Comparison of ENCODE assay signal across 20 mouse cellular contexts in the genomic region with DNA sequence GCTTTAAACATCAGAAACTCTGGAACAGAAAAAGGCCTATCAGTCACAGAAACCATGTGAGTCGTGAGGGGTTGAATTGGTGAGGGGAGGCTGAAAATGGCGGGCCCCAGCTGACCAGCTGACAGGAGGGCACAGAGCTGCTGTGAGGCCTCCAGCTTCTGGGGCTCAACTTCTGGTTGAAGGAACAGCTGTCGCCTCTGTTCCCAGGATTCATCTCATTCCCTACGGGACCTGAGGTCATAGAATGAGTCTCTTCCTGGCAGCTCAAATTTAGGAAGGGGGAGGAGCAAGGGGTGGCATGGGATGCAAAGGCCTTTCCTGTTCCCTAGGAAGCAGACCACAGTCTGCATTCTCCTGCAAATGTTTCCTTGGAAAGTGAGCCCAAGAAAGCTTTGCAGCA. TPM values are rescaled to one million over a fixed set of nuclear protein-coding genes. Genes with fewer than 3 reads are reported as not detected.
DNase-seq lines count a peak whose midpoint lies in the region; ATAC-seq and TF ChIP-seq lines count a peak whose summit lies in the region.
"Had no signal": no experiment of that assay in that cellular context is flagged by ENCODE, and none has a peak within 500 bp of the region (broad histone marks: within the 10 kb centered on the region; RNA-seq: fewer than 3 reads in every experiment).

No protein-coding gene starts in this region.

- no peak; the same call in 1 of the 2 replicates for ATAC-seq in lung, embryonic 14.5 days (ENCODE audit: insufficient read depth)
- ATAC-seq: forebrain, embryonic 16.5 days had no signal

- no peak overlapping the region for H3K9ac ChIP-seq in lung, embryonic 14.5 days
- H3K9ac ChIP-seq: embryonic facial prominence, embryonic 12.5 days; forebrain, embryonic 12.5 days; hindbrain, embryonic 14.5 days had no signal

- intact Hi-C loops in left cerebral cortex, postnatal 14 days (cut with DNase I): no loop called here

- H3K27me3 ChIP-seq in lung, embryonic 14.5 days (ENCODE audit: insufficient read depth, low read length): no peaks in the 10 kb centered on the region
- H3K27me3 ChIP-seq in C2C12 (ENCODE audit: control insufficient read depth, insufficient read depth, insufficient read length): no peaks in the 10 kb centered on the region
- H3K27me3 ChIP-seq: embryonic facial prominence, embryonic 12.5 days had no signal

- no peaks in the 10 kb centered on the region for H3K79me3 ChIP-seq in C2C12 (ENCODE audit: low read depth)

- no peak overlapping the region for H3K27ac ChIP-seq in lung, embryonic 14.5 days (ENCODE audit: low read depth)
- H3K27ac ChIP-seq: embryonic facial prominence, embryonic 12.5 days; forebrain, embryonic 12.5 days; hindbrain, embryonic 10.5 days; hindbrain, embryonic 14.5 days had no signal

- H3K36me3 ChIP-seq in lung, embryonic 14.5 days (ENCODE audit: insufficient read depth): no peaks in the 10 kb centered on the region
- H3K36me3 ChIP-seq in C2C12 (ENCODE audit: control insufficient read depth, insufficient read depth): no peaks in the 10 kb centered on the region
- H3K36me3 ChIP-seq: embryonic facial prominence, embryonic 12.5 days; forebrain, embryonic 12.5 days; hindbrain, embryonic 10.5 days had no signal

- no peak overlapping the region for H3ac ChIP-seq in C2C12 (ENCODE audit: control insufficient read depth, insufficient read length, low read depth)

- no peak overlapping the region for H3K4me3 ChIP-seq in lung, embryonic 14.5 days (ENCODE audit: low read depth, low read length)
- no peak overlapping the region for H3K4me3 ChIP-seq in C2C12 (ENCODE audit: insufficient read depth, poor library complexity, severe bottlenecking)
- H3K4me3 ChIP-seq: embryonic facial prominence, embryonic 12.5 days; forebrain, embryonic 12.5 days; hindbrain, embryonic 10.5 days had no signal

- peak; percentile 36 for DNase-seq in heart, postnatal 4 days
- no peak for DNase-seq in heart, adult 8-10 months (ENCODE audit: low spot score)
- DNase-seq in lung, embryonic 14.5 days: peak; percentile 17
- no peak for DNase-seq in lung, postnatal 4 days
- DNase-seq in left cerebral cortex, postnatal 14 days (ENCODE audit: low spot score in 2 of 2): no peak
- DNase-seq: adrenal gland, postnatal 10 days; B cell, adult 2 months; cerebellum, adult 11 months; cerebellum, adult 8-10 months; cerebellum, postnatal 14 days; embryo, embryonic 11 days; gastrocnemius, postnatal 10 days had no signal

- WGBS in lung, embryonic 14.5 days: 49% methylated on average over 4 of the region's 4 CpGs

- TF ChIP-seq CTCF in lung, embryonic 14.5 days (IDR thresholded peaks at IDR 0.05; ENCODE audit: low read depth): no peak
- TF ChIP-seq CTCF in C2C12 (IDR thresholded peaks at IDR 0.05; ENCODE audit: control insufficient read depth, insufficient read depth, insufficient read length): no peak

- no peaks in the 10 kb centered on the region for H3K4me1 ChIP-seq in lung, embryonic 14.5 days (ENCODE audit: insufficient read depth)
- H3K4me1 ChIP-seq: forebrain, embryonic 12.5 days; hindbrain, embryonic 10.5 days had no signal

- no peaks in the 10 kb centered on the region for H3K79me2 ChIP-seq in C2C12 (ENCODE audit: control insufficient read depth, insufficient read depth)

- H3K9me3 ChIP-seq in lung, embryonic 14.5 days (ENCODE audit: low read depth, low read length): no peaks in the 10 kb centered on the region
- H3K9me3 ChIP-seq: embryonic facial prominence, embryonic 12.5 days; forebrain, embryonic 12.5 days; hindbrain, embryonic 10.5 days had no signal

- H3K4me2 ChIP-seq in lung, embryonic 14.5 days: no peak overlapping the region
- H3K4me2 ChIP-seq: embryonic facial prominence, embryonic 12.5 days; forebrain, embryonic 12.5 days; hindbrain, embryonic 14.5 days had no signal

TF ChIP-seq in C2C12, 6 proteins besides CTCF, POLR2A, EP300 and RAD21:
- TF ChIP-seq USF1 (IDR thresholded peaks at IDR 0.05; ENCODE audit: low read depth): no peak
- TF ChIP-seq CEBPB (IDR thresholded peaks at IDR 0.05; ENCODE audit: low read depth): no peak
- no peak for TF ChIP-seq MYOG (IDR thresholded peaks at IDR 0.05; ENCODE audit: control insufficient read depth, extremely low read depth, insufficient read length)
- no peak for TF ChIP-seq FOSL1 (IDR thresholded peaks at IDR 0.05; ENCODE audit: insufficient read depth, low read length, poor library complexity, severe bottlenecking)
- peak; percentile 84 for TF ChIP-seq MYOD1 (IDR thresholded peaks at IDR 0.05; ENCODE audit: control insufficient read depth, insufficient read length, low read depth)
- peak; percentile 25 for TF ChIP-seq MAX (IDR thresholded peaks at IDR 0.05)

RNA-seq across cellular contexts. Expression of gene Itpripl2, which starts 12.1 kb away (rescaled TPM):
- total RNA-seq in heart, postnatal 4 days (2021): 10 to 100 TPM; 46.5 to 46.6 TPM
- 10 to 100 TPM; 15.0 to 23.1 (median 19.3) TPM for total RNA-seq in heart, adult 8-10 months (2022)
- polyA plus RNA-seq in lung, embryonic 14.5 days (2014; fragmentation: Nextera tagmentation; extraction: Ambion mirVana): 4.0 and 4.1 TPM in 2 replicates
- 23.0 TPM for polyA plus RNA-seq in C2C12 (2012; fragmentation: generic; extraction: Trizol)
- 1 to 10 TPM; 4.0 to 4.3 TPM for total RNA-seq in left cerebral cortex, postnatal 14 days (2021)

RNA-seq across cellular contexts. Expression of gene Coq7, which starts 29.3 kb away (rescaled TPM):
- total RNA-seq in heart, postnatal 4 days (2021): 100 to 1,000 TPM in 1 of 2 experiments, 10 to 100 TPM in 1; 99.7 to 112 TPM
- total RNA-seq in heart, adult 8-10 months (2022): 100 to 1,000 TPM; 124 to 136 (median 130) TPM
- polyA plus RNA-seq in lung, embryonic 14.5 days (2014; fragmentation: Nextera tagmentation; extraction: Ambion mirVana): 117 and 132 TPM in 2 replicates
- polyA plus RNA-seq in C2C12 (2012; fragmentation: generic; extraction: Trizol): 66.1 TPM
- 10 to 100 TPM; 38.6 to 39.4 TPM for total RNA-seq in left cerebral cortex, postnatal 14 days (2021)

RNA-seq across cellular contexts. Expression of gene Syt17, which starts 55.8 kb away (rescaled TPM):
- 1 to 10 TPM; 1.4 to 2.0 TPM for total RNA-seq in heart, postnatal 4 days (2021)
- total RNA-seq in heart, adult 8-10 months (2022): 1 to 10 TPM in 1 of 4 experiments, under 1 TPM in 3; 0.84 to 1.0 (median 0.96) TPM
- 2.2 and 2.5 TPM in 2 replicates for polyA plus RNA-seq in lung, embryonic 14.5 days (2014; fragmentation: Nextera tagmentation; extraction: Ambion mirVana)
- 5.3 TPM for polyA plus RNA-seq in C2C12 (2012; fragmentation: generic; extraction: Trizol)
- 10 to 100 TPM; 61.8 to 68.6 TPM for total RNA-seq in left cerebral cortex, postnatal 14 days (2021)
- total RNA-seq: common myeloid progenitor, adult 5-6 weeks; MEL had no signal

Comparison
In these comparisons a context has a peak if more than half of its experiments do, and no peak if none do; other contexts are left out.
1. DNase-seq: peak in heart, postnatal 4 days (single experiment) and lung, embryonic 14.5 days (single experiment); none in heart, adult 8-10 months (single experiment), lung, postnatal 4 days (0 of 2) and left cerebral cortex, postnatal 14 days (0 of 2).
2. RNA of gene Syt17, which starts 55.8 kb away (total RNA-seq): 61.8 to 68.6 TPM in left cerebral cortex, postnatal 14 days; 1.4 to 2.0 TPM in heart, postnatal 4 days and 0.84 to 1.0 TPM in heart, adult 8-10 months; every median in the first group is over 10 times any median in the second.